Mouse (Mus musculus): ENCODE results near the gene Tarsl2.

The Tarsl2 gene

GRCm38 (mm10) chr7:65644643-65645351, at the start of gene Tarsl2:
Gene Tarsl2 (plus strand): TSS chr7:65644898.
- DNase-seq (ENCODE audit: low spot score) = peak; percentile 98

- no peak for DNase-seq (ENCODE audit: low spot score)
Observed at GRCm38 (mm10) chr7:65606124-65606523, 38.6 kb upstream of the Tarsl2 start.

DNA sequence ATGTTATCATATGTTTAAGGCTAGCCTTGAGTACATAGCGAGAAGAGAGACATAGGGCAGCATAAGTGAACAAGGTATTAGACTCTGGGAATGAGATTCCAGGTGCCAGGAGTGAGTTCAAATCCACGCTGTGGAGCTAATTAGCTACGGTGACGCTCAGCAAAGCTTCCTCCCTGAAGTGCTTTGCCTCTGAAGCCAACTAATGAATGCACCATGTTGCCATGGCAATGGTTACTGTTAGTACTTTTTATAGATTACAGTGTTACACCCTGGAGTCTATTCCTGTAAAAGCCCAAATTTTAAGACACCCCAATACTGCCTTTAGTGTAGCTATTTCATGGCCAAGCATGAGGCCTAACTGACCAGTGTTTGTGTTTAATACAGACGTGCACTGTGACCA, 37.7 kb upstream of the Tarsl2 start:
- no peak for DNase-seq (ENCODE audit: low spot score)

- peak; percentile 70 for DNase-seq (ENCODE audit: low spot score)
Observed at GRCm38 (mm10) chr7:65610171-65610570, 34.5 kb upstream of the Tarsl2 start.

DNA sequence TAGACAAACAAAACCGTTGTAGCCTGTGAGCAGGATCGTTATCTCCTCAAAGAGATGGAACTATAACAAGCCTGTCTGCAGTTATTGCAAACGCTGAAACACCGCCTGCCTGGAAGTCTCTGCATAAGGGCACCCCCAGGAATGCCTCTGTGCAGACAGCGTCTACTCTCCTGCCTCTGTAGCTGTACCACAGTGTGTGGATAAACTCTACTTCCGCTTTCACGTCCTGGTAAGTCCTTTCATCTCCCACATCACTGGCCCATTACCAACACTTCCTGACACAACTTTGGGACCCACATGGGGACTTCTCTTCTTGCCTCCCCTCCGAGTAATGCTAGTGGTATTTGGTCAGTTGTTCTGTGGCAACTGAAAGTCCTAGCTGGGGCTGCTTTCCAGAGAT, 34.0 kb upstream of the Tarsl2 start:
- DNase-seq (ENCODE audit: low spot score) = no peak

DNA sequence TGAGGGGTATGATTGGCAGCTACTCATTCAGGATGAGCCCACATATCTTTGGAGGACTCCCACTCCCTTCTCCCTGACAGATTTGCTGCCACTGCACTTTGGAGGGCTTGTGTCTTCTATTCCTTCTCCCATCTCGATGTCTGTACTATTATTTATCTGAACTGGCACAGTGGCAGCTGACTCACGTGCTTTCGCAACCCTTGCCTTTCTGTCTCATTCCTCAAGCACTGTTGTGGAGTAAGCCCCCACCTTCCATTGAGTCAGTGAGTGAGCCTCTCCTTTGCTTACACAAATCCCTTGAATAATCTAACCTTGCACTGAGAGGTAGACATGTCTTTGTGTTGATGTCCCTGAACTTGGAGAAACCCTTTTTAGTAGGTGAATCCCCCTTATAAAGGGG, 33.4 kb upstream of the Tarsl2 start:
- DNase-seq (ENCODE audit: low spot score) = no peak

DNA sequence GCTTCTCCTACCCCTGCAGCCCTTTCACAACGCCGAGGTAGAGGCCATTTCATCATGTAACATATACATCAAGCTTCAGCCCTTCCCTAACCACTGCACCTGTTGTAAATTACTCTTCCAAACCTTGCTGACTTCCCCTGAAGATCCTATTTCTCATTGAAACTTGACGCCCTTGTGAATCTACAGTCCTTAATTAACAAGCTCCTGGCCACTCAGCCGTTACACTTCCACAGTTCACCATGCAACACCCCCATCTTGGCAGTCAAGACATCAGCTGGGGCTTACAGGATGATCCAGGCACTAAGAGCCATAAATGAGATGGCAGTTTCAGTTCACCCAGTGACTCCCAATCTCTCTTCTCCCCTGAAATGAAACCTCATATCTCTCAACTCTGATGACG, 31.0 kb upstream of the Tarsl2 start:
- no peak for DNase-seq (ENCODE audit: low spot score)

DNA sequence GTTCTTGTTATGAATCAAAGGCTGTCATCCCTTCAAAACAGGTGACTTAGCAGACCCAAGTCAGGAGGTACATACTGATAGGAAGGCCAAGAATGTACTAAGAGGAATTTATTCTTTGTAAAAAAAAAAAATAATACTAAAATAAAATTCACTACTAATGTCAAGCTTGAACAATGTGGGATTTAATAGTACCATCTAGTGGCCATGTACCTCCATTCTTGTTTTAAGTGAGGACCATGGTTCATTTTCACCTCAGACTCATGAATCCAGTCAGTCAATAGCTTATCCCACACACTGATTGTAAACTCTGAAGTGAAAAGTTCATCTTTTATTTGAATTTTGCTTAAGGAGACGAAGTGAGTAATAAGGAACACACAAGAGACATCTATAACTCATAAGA, 25.9 kb upstream of the Tarsl2 start:
- no peak for DNase-seq (ENCODE audit: low spot score)

- DNase-seq (ENCODE audit: low spot score) = no peak
Observed at GRCm38 (mm10) chr7:65620746-65621145, 24.0 kb upstream of the Tarsl2 start.

DNA sequence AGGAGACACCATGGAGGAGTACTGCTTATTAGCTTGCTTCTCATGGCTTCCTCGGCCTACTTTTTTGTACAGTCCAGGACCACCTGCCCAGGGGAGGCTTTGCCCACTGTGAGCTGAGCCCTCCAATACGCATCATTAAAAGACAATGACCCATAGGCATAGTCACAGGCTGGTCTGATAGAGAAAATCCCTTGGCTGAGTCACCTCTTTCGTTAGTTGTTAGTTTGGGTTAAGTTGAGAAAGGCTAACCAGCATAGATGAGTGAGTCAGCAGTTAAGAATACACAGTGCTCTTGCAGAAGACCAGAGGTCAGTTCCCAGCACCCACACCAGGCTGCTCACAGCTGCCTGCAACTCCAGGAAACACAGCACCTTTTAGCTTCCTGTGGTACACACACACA, 21.4 kb upstream of the Tarsl2 start:
- DNase-seq (ENCODE audit: low spot score) = no peak

- DNase-seq (ENCODE audit: low spot score) = no peak
Observed at GRCm38 (mm10) chr7:65625528-65625927, 19.2 kb upstream of the Tarsl2 start.

DNA sequence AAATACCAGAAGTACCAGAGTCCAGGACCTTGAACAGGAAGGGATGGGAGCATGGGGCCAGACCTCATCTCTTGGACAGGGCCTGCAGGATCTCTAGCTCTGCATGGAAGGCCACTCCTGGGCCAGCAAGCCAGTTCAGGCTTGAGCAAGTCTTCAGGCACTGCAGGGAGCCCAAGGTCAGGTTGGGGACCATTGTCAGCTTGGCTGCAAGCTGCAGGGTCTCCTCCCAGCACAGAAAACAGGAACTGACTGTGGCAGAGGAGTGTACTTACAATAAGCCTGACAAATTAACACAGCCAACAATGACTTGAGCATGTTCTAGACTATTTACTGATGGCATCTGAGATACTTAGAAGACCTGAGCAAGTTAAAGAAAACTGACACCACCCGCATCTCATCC, 14.9 kb upstream of the Tarsl2 start:
- DNase-seq (ENCODE audit: low spot score) = no peak

- no peak for DNase-seq (ENCODE audit: low spot score)
Observed at GRCm38 (mm10) chr7:65630661-65631060, 14.0 kb upstream of the Tarsl2 start.

DNA sequence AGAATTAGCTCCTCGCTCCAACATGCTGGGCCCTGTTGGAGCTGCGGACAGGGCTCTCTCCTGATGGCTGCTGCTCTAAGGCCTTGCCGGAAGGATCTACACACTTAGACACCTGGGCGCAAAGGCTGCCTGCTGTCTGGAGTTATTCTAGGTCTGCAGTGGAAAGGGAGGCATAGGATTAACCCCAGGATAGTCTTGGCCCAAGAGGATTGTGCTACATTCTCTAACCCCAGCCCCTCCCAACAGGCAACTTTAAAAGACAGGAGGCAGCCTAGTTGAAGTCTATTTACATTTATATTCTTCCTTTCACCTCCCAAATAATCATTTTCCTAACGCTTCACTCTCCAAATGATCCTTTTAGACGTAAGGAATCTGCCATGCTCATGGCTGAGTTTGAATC, 8.9 kb upstream of the Tarsl2 start:
- DNase-seq (ENCODE audit: low spot score) = no peak

DNA sequence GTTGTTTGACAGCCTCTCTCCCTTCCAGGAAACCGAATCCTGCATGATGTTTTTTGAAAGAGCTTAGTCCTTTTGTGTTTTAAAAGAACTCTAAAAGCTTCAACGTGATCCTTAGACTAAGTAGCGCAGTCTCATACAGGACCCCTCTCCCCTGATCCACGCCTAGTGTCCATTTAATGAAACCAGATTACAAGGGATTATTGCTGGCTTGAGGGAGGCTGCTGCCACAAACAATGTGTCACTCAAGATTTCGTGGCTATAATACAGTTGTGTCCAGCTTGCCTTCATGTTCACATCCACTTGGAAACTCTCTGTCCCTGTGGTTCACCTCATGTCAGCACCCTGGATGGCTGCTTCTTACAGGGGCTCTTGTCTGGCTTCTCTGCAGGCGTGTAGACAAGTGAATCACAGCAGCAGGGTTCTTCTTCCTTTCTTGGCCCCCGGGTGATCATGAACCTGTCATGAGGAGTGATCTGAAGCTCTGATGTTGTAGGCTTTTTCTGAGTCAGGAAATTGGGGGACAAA, 8.3 kb upstream of the Tarsl2 start:
- DNase-seq (ENCODE audit: low spot score) = no peak

DNA sequence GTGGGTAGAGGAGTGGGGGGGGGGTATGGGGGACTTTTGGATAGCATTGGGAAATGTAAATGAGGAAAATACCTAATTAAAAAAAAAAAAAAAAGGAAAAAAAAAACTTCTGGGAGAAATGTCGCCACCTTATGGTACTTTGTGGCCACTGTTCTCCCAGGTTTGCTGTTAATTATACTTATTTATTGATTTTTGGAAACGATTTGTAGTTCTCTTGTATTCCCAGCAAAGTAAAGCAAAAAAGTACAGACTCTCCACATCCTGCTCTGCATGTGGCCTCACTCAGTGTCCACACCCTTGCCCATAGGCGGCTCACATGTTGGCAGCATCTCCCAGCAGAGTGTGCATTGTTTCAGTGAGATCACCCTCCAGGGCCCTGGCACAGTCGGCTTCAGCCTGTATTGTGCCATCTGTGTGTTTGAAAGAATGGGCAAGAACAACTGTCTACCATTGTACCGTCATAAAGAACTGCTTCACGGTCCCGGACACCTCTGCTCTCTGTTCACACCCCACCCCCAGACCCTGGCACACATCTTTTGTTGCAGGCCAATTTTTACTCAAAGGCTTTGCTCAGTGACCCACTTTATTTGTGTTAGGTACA, 6.4 kb upstream of the Tarsl2 start:
- DNase-seq (ENCODE audit: low spot score) = no peak

- no peak for DNase-seq (ENCODE audit: low spot score)
Observed at GRCm38 (mm10) chr7:65639821-65640382, 4.8 kb upstream of the Tarsl2 start.

GRCm38 (mm10) chr7:65640672-65641071, 4.0 kb upstream of the Tarsl2 start:
- no peak for DNase-seq (ENCODE audit: low spot score)

- no peak for DNase-seq (ENCODE audit: low spot score)
Observed at GRCm38 (mm10) chr7:65642371-65643304, 2.1 kb upstream of the Tarsl2 start.

DNA sequence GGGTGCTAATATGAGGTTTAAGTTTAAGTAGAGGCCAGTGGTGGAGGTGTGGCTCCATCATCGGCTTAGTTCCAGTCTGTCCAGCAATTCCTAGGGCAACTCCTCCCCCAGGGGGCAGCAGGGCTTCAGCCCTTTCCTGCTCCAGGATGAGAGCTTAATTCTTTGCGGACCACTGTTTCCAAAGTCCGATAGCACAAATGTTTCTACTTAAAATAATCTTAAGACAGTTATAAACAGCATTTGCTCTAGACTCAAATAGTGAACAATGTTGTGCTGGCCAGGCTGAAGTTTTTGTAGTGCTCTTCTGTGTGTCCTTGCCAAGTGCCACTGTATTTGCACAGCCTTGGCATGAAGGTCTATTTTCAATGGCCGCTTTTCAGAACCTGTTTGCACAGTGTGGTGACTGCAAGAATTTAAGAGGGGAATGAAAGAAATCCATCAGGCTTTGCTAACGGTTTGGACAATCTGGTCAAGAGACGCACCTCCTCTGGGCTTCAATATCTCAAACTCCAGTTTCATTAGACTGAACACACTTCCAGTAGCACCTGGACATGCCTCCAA, 757 bp upstream of the Tarsl2 start:
- DNase-seq (ENCODE audit: low spot score) = no peak

- no peak for DNase-seq (ENCODE audit: low spot score)
Observed at GRCm38 (mm10) chr7:65645996-65646395, 1.3 kb downstream of the Tarsl2 start.

GRCm38 (mm10) chr7:65650662-65651061, 6.0 kb downstream of the Tarsl2 start:
- DNase-seq (ENCODE audit: low spot score) = no peak
